Mouse (Mus musculus) erythroid progenitor cell, adult 5-6 weeks (primary cell): ENCODE measurements around the gene Ing1. TPM values are rescaled to one million over a fixed set of nuclear protein-coding genes. Genes with fewer than 3 reads are reported as not detected.
A peak's percentile ranks its signal among the peaks of the same experiment; 100 is the strongest.
"Not testable (repeated sequence)": the region's sequence is repeated elsewhere in the genome, so short reads cannot be mapped to it uniquely, and the experiment has no call there.

ENCODE experiments used
- ATAC-seq: replicated peaks from 2 replicates; pipeline ENCODE4 v1.8.0; 2016; ENCODE audit warnings: moderate number of reproducible peaks, mild to moderate bottlenecking, moderate TSS enrichment, inconsistent platforms; ENCODE audit not compliant: poor library complexity, low FRiP score, severe bottlenecking
- total RNA-seq, 2 experiments: library from RNA; stranded (forward) in 1 of 2; stranded (reverse) in 1 of 2; fragments of 150-400 nt in 1 of 2; fragments of 186-747, 209-891 nt in 1 of 2; gene quantifications; 2 replicates each; pipeline versions ENCODE4 v1.2.3 to v1.2.4; 2015 to 2017; ENCODE audit warnings: low replicate concordance in 2 of 2

The Ing1 gene
- total RNA-seq, 2 experiments from 2014 or later: 56.3 to 62.0 TPM

- peak; percentile 63 for ATAC-seq
Observed at GRCm38 (mm10) chr8:11549706-11550105, 5.7 kb upstream of the Ing1 start.

GRCm38 (mm10) chr8:11550281-11550948 lies 5.0 kb upstream of the Ing1 start, which contains the start of gene Cars2:
Gene Cars2, minus strand, starts transcription at chr8:11550783.
- ATAC-seq: peak; percentile 81

GRCm38 (mm10) chr8:11551497-11551896 lies 3.9 kb upstream of the Ing1 start:
- ATAC-seq: not testable (repeated sequence)

- no peak for ATAC-seq
Observed at GRCm38 (mm10) chr8:11552390-11552789, 3.0 kb upstream of the Ing1 start.

- ATAC-seq: peak; percentile 70
Observed at GRCm38 (mm10) chr8:11555720-11556591, 585 bp downstream of the Ing1 start.

GRCm38 (mm10) chr8:11556691-11557423 lies 1.5 kb downstream of the Ing1 start:
- no peak for ATAC-seq

- no peak for ATAC-seq
Observed at GRCm38 (mm10) chr8:11557424-11557767, 2.0 kb downstream of the Ing1 start.

GRCm38 (mm10) chr8:11557768-11558629 lies 2.6 kb downstream of the Ing1 start:
- ATAC-seq: peak; percentile 74

- ATAC-seq: no peak
Observed at GRCm38 (mm10) chr8:11559511-11559910, 4.1 kb downstream of the Ing1 start.

GRCm38 (mm10) chr8:11560220-11560619 lies 4.8 kb downstream of the Ing1 start:
- no peak for ATAC-seq

- no peak for ATAC-seq
Observed at GRCm38 (mm10) chr8:11564236-11564635, 8.9 kb downstream of the Ing1 start.

- no peak for ATAC-seq
Observed at GRCm38 (mm10) chr8:11564721-11565120, 9.3 kb downstream of the Ing1 start.

GRCm38 (mm10) chr8:11568193-11568592 lies 12.8 kb downstream of the Ing1 start:
- ATAC-seq: not testable (repeated sequence)

GRCm38 (mm10) chr8:11569260-11570097 lies 14.1 kb downstream of the Ing1 start:
- ATAC-seq: no peak

GRCm38 (mm10) chr8:11570742-11571141 lies 15.4 kb downstream of the Ing1 start:
- ATAC-seq: no peak

- ATAC-seq: no peak
Observed at GRCm38 (mm10) chr8:11571950-11572349, 16.6 kb downstream of the Ing1 start.

GRCm38 (mm10) chr8:11572428-11572827 lies 17.1 kb downstream of the Ing1 start:
- no peak for ATAC-seq

- no peak for ATAC-seq
Observed at GRCm38 (mm10) chr8:11574911-11575603, 19.7 kb downstream of the Ing1 start.
